Mouse (Mus musculus) heart, embryonic 11.5 days (tissue): ENCODE measurements around the gene Rnf25. TPM values are rescaled to one million over a fixed set of nuclear protein-coding genes. Genes with fewer than 3 reads are reported as not detected.

ENCODE experiments used
- ATAC-seq: fragments of 200-750 bp; cut with Nextera tagmentation; replicated peaks from 2 replicates; pipeline ENCODE4 v1.8.0; 2017; ENCODE audit warnings: moderate library complexity; ENCODE audit not compliant: insufficient number of reproducible peaks, low FRiP score, low TSS enrichment
- H3K27ac ChIP-seq: fragments of 300-500 bp; sonication (generic); 2 replicates; pipeline ENCODE4 v1.5.1; 2014; ENCODE audit warnings: mild to moderate bottlenecking, low read depth, low read length
- H3K27me3 ChIP-seq: fragments of 300-500 bp; sonication (generic); 2 replicates; pipeline ENCODE4 v1.6.1; 2014; ENCODE audit warnings: mild to moderate bottlenecking, low read length, mixed read lengths; ENCODE audit not compliant: control insufficient read depth, insufficient read depth
- H3K36me3 ChIP-seq: fragments of 300-500 bp; sonication (generic); 2 replicates; pipeline ENCODE4 v1.6.1; 2014; ENCODE audit warnings: mild to moderate bottlenecking, low read length, moderate library complexity, mixed read lengths; ENCODE audit not compliant: control insufficient read depth, insufficient read depth
- H3K4me1 ChIP-seq: fragments of 300-500 bp; sonication (generic); 2 replicates; pipeline ENCODE4 v1.6.1; 2014; ENCODE audit warnings: low read length; ENCODE audit not compliant: control insufficient read depth, insufficient read depth
- H3K4me2 ChIP-seq: fragments of 300-500 bp; sonication (generic); 2 replicates; pipeline ENCODE4 v1.6.1; 2014; ENCODE audit warnings: mild to moderate bottlenecking, moderate library complexity
- H3K4me3 ChIP-seq: fragments of 300-500 bp; sonication (generic); 2 replicates; pipeline ENCODE4 v1.5.1; 2014; ENCODE audit warnings: low read depth, low read length
- H3K9ac ChIP-seq: fragments of 300-500 bp; sonication (generic); 2 replicates; pipeline ENCODE4 v1.6.1; 2014; ENCODE audit warnings: mild to moderate bottlenecking, low read depth, low read length, moderate library complexity
- H3K9me3 ChIP-seq: fragments of 300-500 bp; sonication (generic); replicated peaks from 2 replicates; pipeline ENCODE4 v1.6.1; 2016; ENCODE audit warnings: low read length; ENCODE audit not compliant: control insufficient read depth
- WGBS: fragments of 180-500 bp; shearing (Covaris S2); extraction: QIAGEN DNeasy Blood & Tissue Kit; methylation state at CpG from one replicate; pipeline ENCODE4 v1.1.7; 2014; ENCODE audit not compliant: insufficient replicate concordance; 5-methylcytosine and 5-hydroxymethylcytosine counted together
- microRNA-seq: library from miRNA; unstranded; fragments of <30 nt; microRNA quantifications from one replicate; pipeline ENCODE4, GENCODE M21; 2016; ENCODE audit warnings: borderline number of aligned reads
- polyA plus RNA-seq: library from polyadenylated mRNA; unstranded; fragments of >200 nt; fragmentation: Nextera tagmentation; extraction: Ambion mirVana; gene quantifications from 2 replicates; pipeline ENCODE4 v1.2.1, GENCODE M21; 2014

Gene Rnf25
- polyA plus RNA-seq, 1 experiment from 2014 or later: 6.0 TPM

GRCm38 (mm10) chr1:74544184-74544583 lies 57.0 kb downstream of the Rnf25 start, which contains the start of gene Usp37:
Gene Usp37 (minus strand): TSS chr1:74544284.
- no peaks in the 10 kb centered on the region for H3K9me3 ChIP-seq
- H3K36me3 ChIP-seq: no peaks in the 10 kb centered on the region
- 73% methylated on average over 4 of the region's 4 CpGs for WGBS
- no peaks in the 10 kb centered on the region; the same call in 1 of the 2 replicates for H3K27me3 ChIP-seq
- no peak within 1 kb of the TSS for H3K27ac ChIP-seq
- no peak for ATAC-seq
- H3K9ac ChIP-seq: no peak within 1 kb of the TSS
- no peak within 1 kb of the TSS for H3K4me2 ChIP-seq
- H3K4me1 ChIP-seq: no peaks in the 10 kb centered on the region
- H3K4me3 ChIP-seq: no peak within 1 kb of the TSS

Small RNA genes within 50 kb of the gene (microRNA-seq; reads per million reads assigned to microRNA genes)
- not detected for gene Gm25035

Other genes starting within 250 kb of the Rnf25 start
- gene Catip, start 239.3 kb downstream of the Rnf25 start, polyA plus RNA-seq: 0.17 and 0.59 TPM in 2 replicates
- 1.1 TPM in 2 replicates for gene Slc11a1, start 226.2 kb downstream of the Rnf25 start, polyA plus RNA-seq
- gene Ctdsp1, start 209.9 kb downstream of the Rnf25 start, polyA plus RNA-seq: 59.6 and 63.8 TPM in 2 replicates
- 0.23 and 0.45 TPM in 2 replicates for gene Vil1, start 192.0 kb downstream of the Rnf25 start, polyA plus RNA-seq
- 41.4 and 48.7 TPM in 2 replicates for gene Cnot9, start 95.3 kb downstream of the Rnf25 start, polyA plus RNA-seq
- 0.17 and 0.46 TPM in 2 replicates for gene Plcd4, start 58.5 kb downstream of the Rnf25 start, polyA plus RNA-seq
- gene Usp37, start 57.1 kb downstream of the Rnf25 start, polyA plus RNA-seq: 24.1 and 27.5 TPM in 2 replicates
- gene Zfp142, start 13.2 kb downstream of the Rnf25 start, polyA plus RNA-seq: 5.7 and 6.6 TPM in 2 replicates
- gene Bcs1l, start 13.1 kb downstream of the Rnf25 start, polyA plus RNA-seq: 22.0 and 26.7 TPM in 2 replicates
- 4.3 and 4.6 TPM in 2 replicates for gene Stk36, start within 50 bp of the Rnf25 start, polyA plus RNA-seq
- gene Ttll4, start 60.3 kb upstream of the Rnf25 start, polyA plus RNA-seq: 15.8 and 21.4 TPM in 2 replicates
- gene Cyp27a1, start 112.2 kb upstream of the Rnf25 start, polyA plus RNA-seq: 14.3 and 15.2 TPM in 2 replicates
- gene Prkag3, start 147.8 kb upstream of the Rnf25 start, polyA plus RNA-seq: 5.5 and 5.7 TPM in 2 replicates
- 0.46 and 0.68 TPM in 2 replicates for gene Wnt6, start 170.5 kb upstream of the Rnf25 start, polyA plus RNA-seq
- gene Wnt10a, start 190.1 kb upstream of the Rnf25 start, polyA plus RNA-seq: not detected in 2 replicates